Mouse (Mus musculus): ENCODE results near the gene Lrrc38. TPM values are rescaled to one million over a fixed set of nuclear protein-coding genes. Genes with fewer than 3 reads are reported as not detected.

Gene Lrrc38
- not detected in 2 replicates for polyA plus RNA-seq (2015; fragmentation: Nextera tagmentation; extraction: Ambion mirVana)

GRCm38 (mm10) chr4:143349484-143349906 is at the start of gene Lrrc38:
Gene Lrrc38, plus strand, starts transcription at chr4:143349757.
- ATAC-seq: no peak
- no peak within 1 kb of the TSS for H3K9ac ChIP-seq (ENCODE audit: low read depth, low read length)
- under 1% methylated on average over 19 of the region's 19 CpGs for WGBS

GRCm38 (mm10) chr4:143300113-143300688 is 49.4 kb upstream of the Lrrc38 start:
- Histone ChIP-seq H3K36me3 (ENCODE audit: control insufficient read depth, insufficient read depth) (no peaks in the 10 kb centered on the region), H3K27me3 (replicated peaks; ENCODE audit: control insufficient read depth, insufficient read depth, low read length) (peaks cover 10% of the 10 kb centered on the region; the same call in 1 of the 2 replicates), H3K9ac (ENCODE audit: low read depth, low read length) (no peak overlapping the region), H3K27ac (ENCODE audit: low read depth, low read length) (no peak overlapping the region), H3K9me3 (ENCODE audit: control insufficient read depth) (no peaks in the 10 kb centered on the region), H3K4me1 (replicated peaks; ENCODE audit: control insufficient read depth, insufficient read depth, low read length) (no peaks in the 10 kb centered on the region), H3K4me2 (replicated peaks; ENCODE audit: low read depth) (peak overlapping the region; percentile 57; the same call in 1 of the 2 replicates), H3K4me3 (ENCODE audit: low read depth, low read length) (no peak overlapping the region)
- no peak for ATAC-seq
- no peak for TF ChIP-seq CTCF (IDR thresholded peaks at IDR 0.05; ENCODE audit: low read depth)
- 24% methylated on average over 12 of the region's 12 CpGs for WGBS

More at GRCm38 (mm10) chr4:143349484-143349906, at the start of gene Lrrc38:
- H3K27ac ChIP-seq (ENCODE audit: low read depth, low read length): no peak within 1 kb of the TSS
- no peaks in the 10 kb centered on the region for H3K9me3 ChIP-seq (ENCODE audit: control insufficient read depth)
- H3K36me3 ChIP-seq (ENCODE audit: control insufficient read depth, insufficient read depth): no peaks in the 10 kb centered on the region
- H3K4me3 ChIP-seq (ENCODE audit: low read depth, low read length): peak within 1 kb of the TSS; percentile 38
- peak within 1 kb of the TSS; percentile 67 for H3K4me2 ChIP-seq (replicated peaks; ENCODE audit: low read depth)
- no peak for TF ChIP-seq CTCF (IDR thresholded peaks at IDR 0.05; ENCODE audit: low read depth)
- no peaks in the 10 kb centered on the region for H3K4me1 ChIP-seq (replicated peaks; ENCODE audit: control insufficient read depth, insufficient read depth, low read length)
- H3K27me3 ChIP-seq (replicated peaks; ENCODE audit: control insufficient read depth, insufficient read depth, low read length): peaks cover 38% of the 10 kb centered on the region

- Histone ChIP-seq H3K36me3 (ENCODE audit: control insufficient read depth, insufficient read depth) (no peaks in the 10 kb centered on the region), H3K27ac (ENCODE audit: low read depth, low read length) (no peak overlapping the region), H3K4me3 (ENCODE audit: low read depth, low read length) (no peak overlapping the region), H3K9me3 (ENCODE audit: control insufficient read depth) (no peaks in the 10 kb centered on the region), H3K27me3 (replicated peaks; ENCODE audit: control insufficient read depth, insufficient read depth, low read length) (peaks cover 10% of the 10 kb centered on the region; the same call in 1 of the 2 replicates), H3K4me1 (replicated peaks; ENCODE audit: control insufficient read depth, insufficient read depth, low read length) (no peaks in the 10 kb centered on the region), H3K4me2 (replicated peaks; ENCODE audit: low read depth) (no peak overlapping the region), H3K9ac (ENCODE audit: low read depth, low read length) (no peak overlapping the region)
- WGBS: 62% methylated on average over 5 of the region's 5 CpGs
- ATAC-seq: no peak
- no peak for TF ChIP-seq CTCF (IDR thresholded peaks at IDR 0.05; ENCODE audit: low read depth)
Measured at GRCm38 (mm10) chr4:143301042-143301441, 48.5 kb upstream of the Lrrc38 start.

GRCm38 (mm10) chr4:143301875-143302274 is 47.7 kb upstream of the Lrrc38 start:
- no peak for TF ChIP-seq CTCF (IDR thresholded peaks at IDR 0.05; ENCODE audit: low read depth)
- H3K4me2 ChIP-seq (replicated peaks; ENCODE audit: low read depth): no peak overlapping the region
- H3K9ac ChIP-seq (ENCODE audit: low read depth, low read length): no peak overlapping the region
- H3K9me3 ChIP-seq (ENCODE audit: control insufficient read depth): no peaks in the 10 kb centered on the region
- peaks cover 10% of the 10 kb centered on the region; the same call in 1 of the 2 replicates for H3K27me3 ChIP-seq (replicated peaks; ENCODE audit: control insufficient read depth, insufficient read depth, low read length)
- H3K36me3 ChIP-seq (ENCODE audit: control insufficient read depth, insufficient read depth): no peaks in the 10 kb centered on the region
- H3K4me3 ChIP-seq (ENCODE audit: low read depth, low read length): no peak overlapping the region
- no peaks in the 10 kb centered on the region for H3K4me1 ChIP-seq (replicated peaks; ENCODE audit: control insufficient read depth, insufficient read depth, low read length)
- H3K27ac ChIP-seq (ENCODE audit: low read depth, low read length): no peak overlapping the region
- ATAC-seq: no peak
- 27% methylated on average over 4 of the region's 4 CpGs for WGBS

GRCm38 (mm10) chr4:143302279-143302890 is 47.2 kb upstream of the Lrrc38 start:
- Histone ChIP-seq H3K4me2 (replicated peaks; ENCODE audit: low read depth) (no peak overlapping the region), H3K9ac (ENCODE audit: low read depth, low read length) (no peak overlapping the region), H3K9me3 (ENCODE audit: control insufficient read depth) (no peaks in the 10 kb centered on the region), H3K27me3 (replicated peaks; ENCODE audit: control insufficient read depth, insufficient read depth, low read length) (peaks cover 10% of the 10 kb centered on the region; the same call in 1 of the 2 replicates), H3K4me1 (replicated peaks; ENCODE audit: control insufficient read depth, insufficient read depth, low read length) (no peaks in the 10 kb centered on the region), H3K27ac (ENCODE audit: low read depth, low read length) (no peak overlapping the region), H3K4me3 (ENCODE audit: low read depth, low read length) (no peak overlapping the region), H3K36me3 (ENCODE audit: control insufficient read depth, insufficient read depth) (no peaks in the 10 kb centered on the region)
- ATAC-seq: no peak
- no peak for TF ChIP-seq CTCF (IDR thresholded peaks at IDR 0.05; ENCODE audit: low read depth)
- 51% methylated on average over 11 of the region's 11 CpGs for WGBS

- Histone ChIP-seq H3K4me2 (replicated peaks; ENCODE audit: low read depth) (no peak overlapping the region), H3K4me1 (replicated peaks; ENCODE audit: control insufficient read depth, insufficient read depth, low read length) (no peaks in the 10 kb centered on the region), H3K27me3 (replicated peaks; ENCODE audit: control insufficient read depth, insufficient read depth, low read length) (peaks cover 3% of the 10 kb centered on the region; the same call in 1 of the 2 replicates), H3K4me3 (ENCODE audit: low read depth, low read length) (no peak overlapping the region), H3K9me3 (ENCODE audit: control insufficient read depth) (no peaks in the 10 kb centered on the region), H3K36me3 (ENCODE audit: control insufficient read depth, insufficient read depth) (no peaks in the 10 kb centered on the region), H3K9ac (ENCODE audit: low read depth, low read length) (no peak overlapping the region), H3K27ac (ENCODE audit: low read depth, low read length) (no peak overlapping the region)
- 93% methylated on average over 4 of the region's 4 CpGs for WGBS
- ATAC-seq: no peak
- TF ChIP-seq CTCF (IDR thresholded peaks at IDR 0.05; ENCODE audit: low read depth): no peak
Measured at GRCm38 (mm10) chr4:143305031-143305430, 44.5 kb upstream of the Lrrc38 start.

All from intestine, postnatal 0 days (tissue).